25 mouse cellular contexts compared by ENCODE assay signal in genomic region chr5:110909955-110910589, GRCm38 (mm10). TPM values are rescaled to one million over a fixed set of nuclear protein-coding genes. Genes with fewer than 3 reads are reported as not detected.
DNase-seq lines count a peak whose midpoint lies in the region; ATAC-seq and TF ChIP-seq lines count a peak whose summit lies in the region.
"Had no signal": no experiment of that assay in that cellular context is flagged by ENCODE, and none has a peak within 500 bp of the region (broad histone marks: within the 10 kb centered on the region; RNA-seq: fewer than 3 reads in every experiment).

No protein-coding gene starts in this region.

- no peak for TF ChIP-seq CTCF in bone marrow macrophage, adult 2 months (IDR thresholded peaks at IDR 0.05; ENCODE audit: low read depth, low read length)
- TF ChIP-seq CTCF in left cerebral cortex, adult 2 months (IDR thresholded peaks at IDR 0.05), result no peak

- peaks cover 4% of the 10 kb centered on the region for H3K36me3 ChIP-seq in midbrain, embryonic 11.5 days (ENCODE audit: control insufficient read depth, insufficient read depth, low read length)
- peaks cover 28% of the 10 kb centered on the region for H3K36me3 ChIP-seq in midbrain, embryonic 10.5 days
- no peaks in the 10 kb centered on the region for H3K36me3 ChIP-seq in ES-E14 (ENCODE audit: control insufficient read depth, insufficient read depth, low read length, poor library complexity, severe bottlenecking)
- H3K36me3 ChIP-seq in forebrain, embryonic 11.5 days (ENCODE audit: control insufficient read depth, insufficient read depth, low read length), result no peaks in the 10 kb centered on the region
- peaks cover 8% of the 10 kb centered on the region; the same call in 1 of the 2 replicates for H3K36me3 ChIP-seq in kidney, embryonic 15.5 days

- H3K9me3 ChIP-seq in midbrain, embryonic 11.5 days (ENCODE audit: control insufficient read depth, low read length), result no peaks in the 10 kb centered on the region
- peaks cover 7% of the 10 kb centered on the region; the same call in 1 of the 2 replicates for H3K9me3 ChIP-seq in midbrain, embryonic 10.5 days (replicated peaks)
- no peaks in the 10 kb centered on the region for H3K9me3 ChIP-seq in ES-E14 (ENCODE audit: control insufficient read depth, insufficient read depth, low read depth, low read length)
- H3K9me3 ChIP-seq in forebrain, embryonic 11.5 days (ENCODE audit: control insufficient read depth, low read length), result no peaks in the 10 kb centered on the region; the same call in 1 of the 2 replicates
- H3K9me3 ChIP-seq in kidney, embryonic 15.5 days (replicated peaks), result no peaks in the 10 kb centered on the region
- H3K9me3 ChIP-seq: embryonic facial prominence, embryonic 12.5 days had no signal

- ATAC-seq in midbrain, embryonic 11.5 days (ENCODE audit: low FRiP score), result no peak
- no peak for ATAC-seq in forebrain, embryonic 11.5 days (replicated peaks; ENCODE audit: low FRiP score)
- ATAC-seq in kidney, embryonic 15.5 days (replicated peaks; ENCODE audit: low FRiP score), result no peak
- ATAC-seq: activated CD4-positive, CD25-positive, alpha-beta regulatory T cell, adult 4 months; CD4-positive, CD25-positive, alpha-beta regulatory T cell, adult 4 months; forebrain, embryonic 14.5 days; forebrain, embryonic 16.5 days; Patski had no signal

- no peak overlapping the region for H3K27ac ChIP-seq in midbrain, embryonic 11.5 days (ENCODE audit: low read depth, low read length)
- no peak overlapping the region for H3K27ac ChIP-seq in midbrain, embryonic 10.5 days (replicated peaks)
- no peak overlapping the region for H3K27ac ChIP-seq in ES-E14 (ENCODE audit: insufficient read depth, low read depth, low read length, poor library complexity, severe bottlenecking)
- peak overlapping the region; percentile 28; the same call in 1 of the 2 replicates for H3K27ac ChIP-seq in bone marrow macrophage, adult 2 months (ENCODE audit: insufficient read depth, low read depth, low read length)
- H3K27ac ChIP-seq in forebrain, embryonic 11.5 days (ENCODE audit: low read depth, low read length), result no peak overlapping the region
- no peak overlapping the region for H3K27ac ChIP-seq in left cerebral cortex, adult 2 months
- H3K27ac ChIP-seq in kidney, embryonic 15.5 days, result no peak overlapping the region
- H3K27ac ChIP-seq: embryonic facial prominence, embryonic 10.5 days; embryonic facial prominence, embryonic 12.5 days; forebrain, embryonic 12.5 days had no signal

- WGBS in midbrain, embryonic 11.5 days, result 92% methylated on average over 3 of the region's 4 CpGs
- WGBS in midbrain, embryonic 10.5 days, result 85% methylated on average over 4 of the region's 4 CpGs
- 93% methylated on average over 4 of the region's 4 CpGs for WGBS in forebrain, embryonic 11.5 days
- 93% methylated on average over 4 of the region's 4 CpGs for WGBS in kidney, embryonic 15.5 days

- no peaks in the 10 kb centered on the region for H3K4me1 ChIP-seq in midbrain, embryonic 11.5 days (ENCODE audit: control insufficient read depth, insufficient read depth, low read length)
- H3K4me1 ChIP-seq in midbrain, embryonic 10.5 days, result no peaks in the 10 kb centered on the region
- no peaks in the 10 kb centered on the region for H3K4me1 ChIP-seq in ES-E14 (ENCODE audit: control insufficient read depth in 2 of 2, insufficient read depth in 2 of 2, low read length in 2 of 2, poor library complexity in 1 of 2)
- H3K4me1 ChIP-seq in bone marrow macrophage, adult 2 months (ENCODE audit: control insufficient read depth, insufficient read depth, low read length), result peaks cover 20% of the 10 kb centered on the region
- no peaks in the 10 kb centered on the region for H3K4me1 ChIP-seq in forebrain, embryonic 11.5 days (replicated peaks; ENCODE audit: control insufficient read depth, insufficient read depth, low read length)
- no peaks in the 10 kb centered on the region for H3K4me1 ChIP-seq in kidney, embryonic 15.5 days
- H3K4me1 ChIP-seq: forebrain, embryonic 12.5 days had no signal

- no peaks in the 10 kb centered on the region for H3K27me3 ChIP-seq in midbrain, embryonic 11.5 days (ENCODE audit: control insufficient read depth, insufficient read depth, low read length)
- no peaks in the 10 kb centered on the region for H3K27me3 ChIP-seq in midbrain, embryonic 10.5 days (ENCODE audit: low read depth, poor library complexity, severe bottlenecking)
- no peaks in the 10 kb centered on the region for H3K27me3 ChIP-seq in forebrain, embryonic 11.5 days (ENCODE audit: control insufficient read depth, insufficient read depth, low read length)
- H3K27me3 ChIP-seq in kidney, embryonic 15.5 days, result no peaks in the 10 kb centered on the region
- H3K27me3 ChIP-seq: CH12.LX; embryonic facial prominence, embryonic 12.5 days; forebrain, embryonic 12.5 days; Patski had no signal

- peak; percentile 73 for DNase-seq in midbrain, embryonic 11.5 days (ENCODE audit: low spot score, missing footprints)
- no peak for DNase-seq in midbrain, embryonic 10.5 days (ENCODE audit: low spot score)
- DNase-seq in ES-E14 (ENCODE audit: low read depth, low spot score), result no peak
- no peak for DNase-seq in forebrain, embryonic 11.5 days (ENCODE audit: low spot score)
- no peak for DNase-seq in left cerebral cortex, adult 2 months (ENCODE audit: extremely low spot score in 1 of 2, low spot score in 2 of 2)
- DNase-seq: adrenal gland, adult 2 months; adrenal gland, postnatal 10 days; adrenal gland, postnatal 25 days; B cell, adult 2 months; cerebellum, adult 11-12 months; cerebellum, adult 2 months; cerebellum, adult 9-10 months; cerebellum, postnatal 10 days; cerebellum, postnatal 25 days had no signal

- H3K4me2 ChIP-seq in midbrain, embryonic 11.5 days, result no peak overlapping the region
- H3K4me2 ChIP-seq in forebrain, embryonic 11.5 days (ENCODE audit: low read depth, low read length, severe bottlenecking), result no peak overlapping the region
- no peak overlapping the region for H3K4me2 ChIP-seq in kidney, embryonic 15.5 days
- H3K4me2 ChIP-seq: embryonic facial prominence, embryonic 12.5 days; forebrain, embryonic 12.5 days had no signal

- intact Hi-C loops in left cerebral cortex, adult 2 months (cut with DNase I), result no loop called here

- TF ChIP-seq POLR2A in bone marrow macrophage, adult 2 months (IDR thresholded peaks at IDR 0.05; ENCODE audit: borderline replicate concordance, low read depth, low read length), result no peak

- no peak overlapping the region for H3K4me3 ChIP-seq in midbrain, embryonic 11.5 days (ENCODE audit: low read depth, low read length)
- no peak overlapping the region for H3K4me3 ChIP-seq in midbrain, embryonic 10.5 days
- no peak overlapping the region for H3K4me3 ChIP-seq in ES-E14 (ENCODE audit: insufficient read depth in 1 of 2, low read depth in 1 of 2, low read length in 2 of 2, poor library complexity in 1 of 2, severe bottlenecking in 1 of 2)
- H3K4me3 ChIP-seq in bone marrow macrophage, adult 2 months (ENCODE audit: insufficient read depth, low read length), result no peak overlapping the region
- H3K4me3 ChIP-seq in forebrain, embryonic 11.5 days (ENCODE audit: low read depth, low read length), result no peak overlapping the region
- no peak overlapping the region for H3K4me3 ChIP-seq in left cerebral cortex, adult 2 months
- H3K4me3 ChIP-seq in kidney, embryonic 15.5 days (replicated peaks), result no peak overlapping the region
- H3K4me3 ChIP-seq: embryonic facial prominence, embryonic 10.5 days; embryonic facial prominence, embryonic 12.5 days; forebrain, embryonic 12.5 days had no signal

- H3K9ac ChIP-seq in midbrain, embryonic 11.5 days (ENCODE audit: low read length), result no peak overlapping the region
- no peak overlapping the region for H3K9ac ChIP-seq in ES-E14 (ENCODE audit: insufficient read depth, low read depth, low read length, poor library complexity, severe bottlenecking)
- no peak overlapping the region for H3K9ac ChIP-seq in forebrain, embryonic 11.5 days (ENCODE audit: low read length)
- H3K9ac ChIP-seq in kidney, embryonic 15.5 days, result no peak overlapping the region
- H3K9ac ChIP-seq: embryonic facial prominence, embryonic 12.5 days; forebrain, embryonic 12.5 days had no signal

- in situ Hi-C loops in ES-E14 (cut with MboI; ENCODE audit: low sequenced_read_pairs in 2 of 2, unreplicated experiment in 2 of 2), result no loop called here

TF ChIP-seq in ES-E14, 5 proteins besides CTCF, POLR2A, EP300 and RAD21:
- TF ChIP-seq CHD2 (IDR thresholded peaks at IDR 0.05; ENCODE audit: low read depth, low read length) (no peak), ZNF384 (IDR thresholded peaks at IDR 0.05; ENCODE audit: low read depth, low read length) (0 out of 2 replicates have a peak, but pooled peaks have one; percentile 27)

RNA-seq across cellular contexts. Expression of gene Ttc28, which starts 30.5 kb away (rescaled TPM):
- 12.7 and 13.5 TPM in 2 replicates for polyA plus RNA-seq in midbrain, embryonic 11.5 days (2014; fragmentation: Nextera tagmentation; extraction: Ambion mirVana)
- polyA plus RNA-seq in midbrain, embryonic 10.5 days (2016; fragmentation: Nextera tagmentation; extraction: Ambion mirVana), result 9.4 and 14.9 TPM in 2 replicates
- total RNA-seq in ES-E14 (2012; rRNA removed), result 5.2 and 5.8 TPM in 2 replicates
- 1.2 and 1.7 TPM in 2 replicates for polyA plus RNA-seq in bone marrow macrophage, adult 2 months (2012; ENCODE audit: insufficient read depth, insufficient read length, missing spikeins)
- 17.0 and 19.9 TPM in 2 replicates for polyA plus RNA-seq in forebrain, embryonic 11.5 days (2014; fragmentation: Nextera tagmentation; extraction: Ambion mirVana)
- total RNA-seq in left cerebral cortex, adult 2 months (2021), result 10 to 100 TPM; 12.0 to 12.8 TPM
- polyA plus RNA-seq in kidney, embryonic 15.5 days (2015; fragmentation: Nextera tagmentation; extraction: Ambion mirVana), result 13.9 and 14.4 TPM in 2 replicates
